Mouse (Mus musculus): Measurements from ENCODE around the gene Sh3pxd2a.
A peak's percentile ranks its signal among the peaks of the same experiment; 100 is the strongest.

Sh3pxd2a gene

GRCm38 (mm10) chr19:47301303-47302190 is 162.7 kb downstream of the Sh3pxd2a start:
- peaks cover 32% of the 10 kb centered on the region for H3K36me3 ChIP-seq (ENCODE audit: insufficient read depth, low read length)
- no peak overlapping the region for H3K4me3 ChIP-seq (replicated peaks; ENCODE audit: low read length)
- no peaks in the 10 kb centered on the region for H3K27me3 ChIP-seq (ENCODE audit: insufficient read depth, low read length)
- TF ChIP-seq POU5F1 (IDR thresholded peaks at IDR 0.05; ENCODE audit: borderline replicate concordance, low read length) (no peak), NANOG (IDR thresholded peaks at IDR 0.05; ENCODE audit: borderline replicate concordance, low read length) (no peak), CTCF (conservative IDR thresholded peaks at IDR 0.05; ENCODE audit: low read length) (no peak)
- H3K9me3 ChIP-seq (ENCODE audit: low read length): no peaks in the 10 kb centered on the region
- H3K4me1 ChIP-seq (replicated peaks; ENCODE audit: low read depth, low read length): peaks cover 21% of the 10 kb centered on the region

- Histone ChIP-seq H3K4me3 (replicated peaks; ENCODE audit: low read length) (no peak overlapping the region), H3K4me1 (replicated peaks; ENCODE audit: low read depth, low read length) (peaks cover 23% of the 10 kb centered on the region), H3K36me3 (ENCODE audit: insufficient read depth, low read length) (peaks cover 23% of the 10 kb centered on the region), H3K27me3 (ENCODE audit: insufficient read depth, low read length) (no peaks in the 10 kb centered on the region), H3K9me3 (ENCODE audit: low read length) (no peaks in the 10 kb centered on the region)
- no peak for TF ChIP-seq NANOG (IDR thresholded peaks at IDR 0.05; ENCODE audit: borderline replicate concordance, low read length)
- no peak for TF ChIP-seq CTCF (conservative IDR thresholded peaks at IDR 0.05; ENCODE audit: low read length)
- no peak for TF ChIP-seq POU5F1 (IDR thresholded peaks at IDR 0.05; ENCODE audit: borderline replicate concordance, low read length)
These were observed 166.1 kb downstream of the Sh3pxd2a start for GRCm38 (mm10) chr19:47298100-47298499.

- H3K36me3 ChIP-seq (ENCODE audit: insufficient read depth, low read length): peaks cover 21% of the 10 kb centered on the region; the same call in 1 of the 2 replicates
- no peak overlapping the region for H3K4me3 ChIP-seq (replicated peaks; ENCODE audit: low read length)
- H3K9me3 ChIP-seq (ENCODE audit: low read length): no peaks in the 10 kb centered on the region
- peaks cover 23% of the 10 kb centered on the region for H3K4me1 ChIP-seq (replicated peaks; ENCODE audit: low read depth, low read length)
- no peaks in the 10 kb centered on the region for H3K27me3 ChIP-seq (ENCODE audit: insufficient read depth, low read length)
- TF ChIP-seq CTCF (conservative IDR thresholded peaks at IDR 0.05; ENCODE audit: low read length) (no peak), POU5F1 (IDR thresholded peaks at IDR 0.05; ENCODE audit: borderline replicate concordance, low read length) (no peak), NANOG (IDR thresholded peaks at IDR 0.05; ENCODE audit: borderline replicate concordance, low read length) (no peak)
These were observed 171.7 kb downstream of the Sh3pxd2a start for GRCm38 (mm10) chr19:47292451-47292951.

- Histone ChIP-seq H3K36me3 (ENCODE audit: insufficient read depth, low read length) (peaks cover 23% of the 10 kb centered on the region), H3K4me1 (replicated peaks; ENCODE audit: low read depth, low read length) (peaks cover 34% of the 10 kb centered on the region), H3K27me3 (ENCODE audit: insufficient read depth, low read length) (no peaks in the 10 kb centered on the region), H3K4me3 (replicated peaks; ENCODE audit: low read length) (no peak overlapping the region), H3K9me3 (ENCODE audit: low read length) (no peaks in the 10 kb centered on the region)
- TF ChIP-seq POU5F1 (IDR thresholded peaks at IDR 0.05; ENCODE audit: borderline replicate concordance, low read length) (no peak), CTCF (conservative IDR thresholded peaks at IDR 0.05; ENCODE audit: low read length) (no peak), NANOG (IDR thresholded peaks at IDR 0.05; ENCODE audit: borderline replicate concordance, low read length) (no peak)
These were observed 172.7 kb downstream of the Sh3pxd2a start for GRCm38 (mm10) chr19:47291307-47292080.

- Histone ChIP-seq H3K9me3 (ENCODE audit: low read length) (no peaks in the 10 kb centered on the region), H3K4me1 (replicated peaks; ENCODE audit: low read depth, low read length) (peaks cover 69% of the 10 kb centered on the region), H3K36me3 (ENCODE audit: insufficient read depth, low read length) (peaks cover 42% of the 10 kb centered on the region), H3K27me3 (ENCODE audit: insufficient read depth, low read length) (no peaks in the 10 kb centered on the region), H3K4me3 (replicated peaks; ENCODE audit: low read length) (peak overlapping the region; percentile 48)
- no peak for TF ChIP-seq NANOG (IDR thresholded peaks at IDR 0.05; ENCODE audit: borderline replicate concordance, low read length)
- no peak for TF ChIP-seq CTCF (conservative IDR thresholded peaks at IDR 0.05; ENCODE audit: low read length)
- TF ChIP-seq POU5F1 (IDR thresholded peaks at IDR 0.05; ENCODE audit: borderline replicate concordance, low read length): no peak
These were observed 177.2 kb downstream of the Sh3pxd2a start for GRCm38 (mm10) chr19:47286886-47287450.

GRCm38 (mm10) chr19:47285581-47285980 is 178.6 kb downstream of the Sh3pxd2a start:
- Histone ChIP-seq H3K36me3 (ENCODE audit: insufficient read depth, low read length) (peaks cover 51% of the 10 kb centered on the region), H3K4me1 (replicated peaks; ENCODE audit: low read depth, low read length) (peaks cover 72% of the 10 kb centered on the region), H3K27me3 (ENCODE audit: insufficient read depth, low read length) (no peaks in the 10 kb centered on the region), H3K9me3 (ENCODE audit: low read length) (no peaks in the 10 kb centered on the region), H3K4me3 (replicated peaks; ENCODE audit: low read length) (peak overlapping the region; percentile 48)
- TF ChIP-seq NANOG (IDR thresholded peaks at IDR 0.05; ENCODE audit: borderline replicate concordance, low read length) (no peak), CTCF (conservative IDR thresholded peaks at IDR 0.05; ENCODE audit: low read length) (no peak), POU5F1 (IDR thresholded peaks at IDR 0.05; ENCODE audit: borderline replicate concordance, low read length) (no peak)

GRCm38 (mm10) chr19:47282688-47283215 is 181.4 kb downstream of the Sh3pxd2a start:
- Histone ChIP-seq H3K9me3 (ENCODE audit: low read length) (no peaks in the 10 kb centered on the region), H3K36me3 (ENCODE audit: insufficient read depth, low read length) (peaks cover 64% of the 10 kb centered on the region), H3K4me1 (replicated peaks; ENCODE audit: low read depth, low read length) (peaks cover 65% of the 10 kb centered on the region), H3K27me3 (ENCODE audit: insufficient read depth, low read length) (no peaks in the 10 kb centered on the region), H3K4me3 (replicated peaks; ENCODE audit: low read length) (no peak overlapping the region; the same call in 1 of the 2 replicates)
- no peak for TF ChIP-seq CTCF (conservative IDR thresholded peaks at IDR 0.05; ENCODE audit: low read length)
- TF ChIP-seq POU5F1 (IDR thresholded peaks at IDR 0.05; ENCODE audit: borderline replicate concordance, low read length): no peak
- TF ChIP-seq NANOG (IDR thresholded peaks at IDR 0.05; ENCODE audit: borderline replicate concordance, low read length): no peak
